Mouse (Mus musculus): ENCODE measurements around the gene Pheta2.
A peak's percentile ranks its signal among the peaks of the same experiment; 100 is the strongest.
"Not testable (repeated sequence)": the region's sequence is repeated elsewhere in the genome, so short reads cannot be mapped to it uniquely, and the experiment has no call there.

The Pheta2 gene

DNA sequence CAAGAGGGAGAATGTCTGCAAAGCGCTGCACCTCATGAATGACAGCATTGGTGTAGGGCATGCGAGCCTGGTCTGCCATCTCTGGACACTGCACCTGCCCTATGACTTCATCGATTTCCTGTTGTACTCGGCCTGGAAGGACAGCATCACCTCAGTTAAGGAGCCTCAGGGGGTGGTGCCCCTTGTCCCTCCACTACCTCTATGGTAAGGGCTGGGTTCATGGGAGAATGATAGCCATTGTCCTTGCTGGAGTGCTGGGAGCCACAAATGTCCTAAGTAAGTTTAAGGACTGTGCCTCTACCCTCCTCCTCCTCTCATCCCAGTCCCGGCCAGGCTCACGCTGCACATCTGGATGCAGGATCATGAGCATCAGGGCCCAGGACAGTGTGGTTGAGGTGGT, 33.7 kb downstream of the Pheta2 start:
- no peak for DNase-seq

DNA sequence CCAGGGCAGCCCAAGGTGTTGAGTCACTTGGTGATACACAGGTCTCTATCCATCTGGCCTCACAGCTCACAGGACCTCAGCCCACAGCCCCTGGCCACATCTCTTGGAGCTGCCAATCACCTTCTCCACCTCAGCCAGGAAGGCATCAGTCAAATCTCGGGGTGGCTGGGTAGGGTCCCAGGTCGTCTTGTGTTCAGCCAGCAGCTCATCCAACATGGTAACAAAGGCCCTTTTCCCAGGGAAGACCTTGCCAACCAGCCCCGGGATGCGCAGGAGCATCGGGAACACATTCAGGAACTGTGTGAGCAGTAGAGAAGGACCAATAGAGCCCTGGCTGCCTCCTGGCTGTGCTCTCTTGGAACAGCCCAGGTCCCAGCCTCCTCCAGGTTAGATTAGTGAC, 34.2 kb downstream of the Pheta2 start:
- no peak for DNase-seq

DNA sequence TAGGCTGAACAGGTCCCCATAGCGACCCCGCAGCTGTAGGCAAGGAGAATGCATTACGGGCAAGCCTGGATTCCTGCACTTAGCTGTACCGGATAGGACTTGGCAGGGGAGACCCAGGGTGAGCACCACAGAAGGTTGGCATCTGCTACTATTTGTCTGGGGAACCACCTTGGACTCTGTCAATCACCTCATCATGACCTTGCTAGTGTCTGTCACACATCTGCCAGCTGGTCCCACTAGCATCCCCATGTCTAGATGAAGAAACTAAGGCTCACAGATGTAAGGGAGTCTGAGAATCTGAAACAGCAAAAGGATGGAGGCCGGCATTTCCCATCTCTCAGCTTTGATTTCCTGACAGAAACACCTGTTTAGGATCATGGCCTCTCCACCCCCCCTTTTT, 35.7 kb downstream of the Pheta2 start:
- DNase-seq = no peak

DNA sequence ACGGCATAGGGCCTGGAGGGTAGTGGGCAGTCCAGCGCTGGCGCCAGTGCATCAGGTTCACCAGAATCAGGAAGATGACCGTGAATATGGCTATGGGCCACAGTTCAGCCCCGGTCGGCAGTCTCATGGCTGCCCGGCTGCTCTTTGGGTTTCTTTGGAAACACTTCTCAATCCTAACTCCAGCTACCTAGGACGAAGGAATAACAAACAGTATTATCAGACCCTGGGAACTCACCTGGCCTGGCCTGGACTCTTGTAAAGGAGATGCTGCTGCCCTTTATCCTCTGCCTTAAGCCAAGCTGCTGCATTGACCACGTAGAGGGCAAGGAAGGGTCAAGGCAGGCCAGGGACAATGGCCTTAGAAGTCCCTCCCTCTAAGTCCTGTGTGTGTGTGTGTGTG, 37.1 kb downstream of the Pheta2 start:
- DNase-seq = no peak

DNA sequence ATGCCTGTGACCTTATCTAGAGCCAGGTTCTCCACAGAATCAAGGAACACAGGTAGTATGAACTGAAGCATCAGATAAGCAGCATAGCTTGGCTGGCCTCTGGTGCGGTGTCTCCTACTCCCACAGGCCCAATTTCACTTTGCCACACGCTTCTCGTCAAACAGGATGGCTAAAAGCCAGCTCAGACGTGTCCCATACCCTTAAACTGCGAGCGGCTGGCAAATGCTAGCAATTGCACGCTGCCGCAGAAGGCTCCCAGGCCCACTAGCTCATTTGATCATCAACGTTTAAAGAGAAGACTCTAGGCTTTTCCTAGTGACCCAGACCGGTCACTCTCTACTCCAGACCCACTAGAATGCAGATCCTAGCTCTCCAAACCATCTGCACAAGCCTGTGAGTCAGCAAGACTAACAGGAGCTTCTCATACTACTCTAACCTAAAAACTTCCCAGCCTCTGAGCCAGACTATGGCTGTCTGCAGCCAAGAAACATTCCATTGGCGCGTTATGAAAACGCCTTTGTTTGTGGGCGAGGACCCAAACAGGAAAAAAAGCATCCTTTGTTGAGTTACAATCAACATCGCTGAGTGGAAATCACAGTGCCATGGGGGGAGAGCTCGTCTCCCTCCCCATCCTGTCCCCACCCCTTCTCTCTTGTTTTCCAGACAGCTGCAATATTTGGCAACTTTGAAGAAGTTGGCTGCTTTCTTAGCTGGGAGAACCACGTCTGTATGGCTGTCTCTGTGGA, 37.8 kb downstream of the Pheta2 start:
- DNase-seq = no peak

DNA sequence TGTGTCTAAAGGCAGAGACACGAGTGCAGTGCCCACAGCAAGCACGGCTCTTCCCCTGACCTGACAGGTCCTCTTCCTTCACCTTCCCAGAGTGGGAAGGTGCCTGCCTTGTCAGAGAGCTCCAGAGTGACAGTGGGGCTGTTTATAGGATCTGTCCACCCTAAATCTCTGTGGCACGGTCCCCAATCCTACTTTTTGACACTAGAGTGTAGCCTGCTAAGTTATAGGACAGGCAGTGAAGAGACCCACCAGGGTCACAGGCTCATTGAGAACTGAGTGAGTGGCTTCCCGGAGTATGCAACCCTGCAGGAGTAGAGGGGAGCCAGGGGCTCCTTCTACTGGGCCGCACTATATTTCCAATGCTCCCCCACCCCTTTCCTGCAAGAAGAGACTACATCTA, 39.0 kb downstream of the Pheta2 start:
- DNase-seq = no peak

DNA sequence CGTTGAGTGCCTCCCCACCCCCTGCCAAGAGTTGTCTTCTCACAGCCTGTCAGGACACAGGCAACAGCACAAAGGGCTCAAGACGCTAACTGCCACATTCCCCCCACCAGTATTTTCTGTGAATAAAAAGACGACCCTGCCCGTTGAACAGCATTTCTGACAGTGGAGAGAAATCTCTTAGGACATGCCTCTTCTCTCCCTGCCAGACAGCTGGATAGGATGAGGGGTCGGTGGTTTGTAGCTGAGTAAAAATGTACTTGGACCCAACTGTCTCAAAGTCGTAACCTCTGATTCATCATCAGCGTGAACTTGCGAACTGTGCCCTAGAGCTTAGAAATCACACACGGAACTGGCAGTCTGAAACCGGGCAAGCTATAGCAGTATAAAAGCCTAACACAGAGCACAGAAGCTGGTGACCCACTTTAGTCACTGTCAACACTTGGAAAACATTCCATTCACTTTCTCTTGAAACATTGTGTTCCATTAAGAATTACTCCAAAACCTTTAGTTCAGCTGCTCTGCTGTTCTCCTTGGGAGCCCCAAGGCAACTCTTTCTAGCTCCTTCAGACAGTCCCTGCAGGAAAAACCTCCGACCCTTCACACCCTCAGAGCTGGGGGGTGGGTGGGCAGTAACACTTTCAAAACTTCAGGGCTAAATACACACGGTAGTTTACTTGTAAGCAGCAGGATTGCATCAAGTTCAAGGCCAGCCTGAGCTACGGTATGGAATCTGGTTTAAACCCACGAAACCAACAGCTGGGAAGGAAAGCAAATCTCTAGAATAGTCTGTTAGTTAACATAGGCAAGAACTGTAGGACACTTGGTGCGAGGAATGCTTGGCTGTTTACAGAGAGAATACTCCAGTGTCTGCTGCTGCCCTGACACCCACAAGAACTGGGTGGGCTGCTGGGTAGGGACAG, 39.8 kb downstream of the Pheta2 start:
- no peak for DNase-seq

DNA sequence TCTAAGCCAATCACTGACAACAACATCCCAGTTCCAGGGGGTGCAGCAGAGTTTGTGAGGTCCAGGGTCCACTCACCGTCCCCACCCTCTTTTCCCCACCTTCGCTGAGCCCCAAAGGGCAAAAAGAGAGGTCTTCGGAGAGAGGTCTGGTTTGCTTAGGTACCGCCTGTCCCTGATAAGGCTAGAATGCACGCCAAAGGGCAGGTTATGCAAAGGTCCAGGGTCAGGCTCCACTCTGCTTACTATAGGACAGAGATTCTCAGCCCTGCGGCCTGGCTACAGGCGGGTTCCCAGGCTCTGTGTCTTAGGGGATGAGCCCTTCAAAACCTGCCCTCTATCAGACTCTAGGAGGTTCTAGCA, 40.7 kb downstream of the Pheta2 start:
- DNase-seq = no peak

DNA sequence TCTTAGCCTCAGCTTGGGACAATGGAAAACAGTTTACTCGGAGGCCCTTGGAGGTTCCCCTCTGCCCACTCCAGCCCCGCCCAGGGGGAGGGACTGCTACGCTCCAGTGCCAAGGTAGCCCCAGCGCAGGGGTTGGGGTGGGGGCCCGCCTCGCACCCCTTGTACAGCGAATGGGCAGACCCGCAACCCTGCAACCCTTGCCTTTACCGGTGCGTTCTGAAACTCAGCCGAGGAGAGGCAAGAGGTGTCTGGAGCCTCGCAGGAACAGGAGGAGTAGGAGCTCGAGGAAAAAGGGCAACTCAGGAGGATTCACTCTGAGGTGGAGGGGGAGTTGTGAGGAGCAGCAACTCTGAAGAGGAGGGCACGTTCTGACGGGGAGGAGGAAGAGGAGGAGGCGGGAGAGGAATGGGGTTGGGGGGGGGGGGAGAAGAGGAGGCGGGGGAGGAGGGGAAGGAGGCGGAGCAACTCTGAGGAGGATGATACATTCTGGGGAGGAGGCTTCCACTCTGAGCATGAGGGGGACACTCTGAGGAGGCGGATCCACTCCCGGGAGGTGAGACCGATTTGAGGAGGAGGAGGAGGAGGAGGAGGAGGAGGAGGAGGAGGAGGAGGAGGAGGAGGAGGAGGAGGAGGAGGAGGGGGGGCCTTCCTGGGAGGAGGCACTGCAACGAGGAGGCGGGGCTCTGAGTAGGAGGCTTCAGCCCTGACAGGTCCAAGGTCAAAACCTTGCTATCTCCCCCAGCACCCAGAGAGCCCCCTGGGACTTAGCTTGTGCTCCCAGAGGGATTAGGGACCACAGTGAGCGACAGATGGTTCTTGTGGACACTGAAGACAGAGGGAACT, 41.4 kb downstream of the Pheta2 start, which contains the start of gene Cyp2d22:
TSS of gene Cyp2d22 (minus strand) at position 390 of the 843 bp plus-strand sequence.
- DNase-seq = peak; percentile 54 to 65

DNA sequence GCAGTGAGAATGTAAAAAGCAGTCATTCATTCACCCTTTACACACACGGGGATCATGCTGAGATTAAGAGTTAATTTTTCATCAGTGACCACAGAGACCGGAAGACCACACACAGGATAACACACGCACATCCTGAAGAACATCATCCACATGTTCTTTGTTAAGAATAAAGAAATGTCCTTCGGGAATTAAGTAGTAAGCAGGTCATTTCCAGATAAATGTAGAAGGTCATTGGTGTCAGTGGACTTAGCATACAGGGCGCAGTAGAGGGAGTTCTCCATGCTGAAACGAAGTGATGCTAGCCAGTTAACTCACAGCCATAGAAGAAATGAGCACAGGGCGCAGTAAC, 41.9 kb downstream of the Pheta2 start:
- no peak for DNase-seq

DNA sequence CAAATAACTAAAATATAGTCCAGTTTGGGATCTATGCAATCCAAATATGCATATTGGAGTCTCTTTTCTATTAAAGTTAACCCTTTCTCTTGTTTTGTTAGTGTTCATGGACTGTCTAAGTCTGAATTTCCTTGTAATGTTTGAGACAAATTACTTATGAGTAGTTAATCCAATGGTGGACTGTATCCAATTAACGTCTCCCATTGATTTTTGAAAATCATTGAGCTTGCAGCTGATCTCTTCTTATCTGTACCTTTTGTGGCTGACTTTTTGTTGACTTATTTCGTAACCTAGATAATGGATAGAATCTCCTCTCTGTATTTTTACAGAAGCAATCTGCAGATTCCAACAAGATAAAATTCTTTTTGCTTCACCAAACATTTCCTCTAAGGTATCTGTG, 43.7 kb downstream of the Pheta2 start:
- DNase-seq = no peak

DNA sequence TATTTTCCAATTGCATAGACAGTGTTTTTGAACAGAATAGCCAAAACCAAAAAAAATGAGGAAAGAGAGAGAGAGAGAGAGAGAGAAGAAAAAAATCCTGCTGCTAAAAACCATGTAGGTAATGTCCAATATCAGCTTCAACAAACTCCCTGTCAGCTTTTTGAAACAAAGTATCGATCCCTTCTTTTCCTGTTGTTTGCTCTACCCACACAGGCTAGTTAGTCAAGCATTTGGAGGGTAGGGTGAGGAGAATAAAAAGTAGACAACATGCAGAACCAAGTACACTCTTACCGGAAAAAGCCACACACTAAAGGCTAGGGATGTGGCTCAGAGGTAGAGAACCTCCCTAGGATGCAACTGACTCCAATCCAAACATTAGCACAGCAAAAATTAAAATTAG, 47.0 kb downstream of the Pheta2 start:
- DNase-seq = no peak

DNA sequence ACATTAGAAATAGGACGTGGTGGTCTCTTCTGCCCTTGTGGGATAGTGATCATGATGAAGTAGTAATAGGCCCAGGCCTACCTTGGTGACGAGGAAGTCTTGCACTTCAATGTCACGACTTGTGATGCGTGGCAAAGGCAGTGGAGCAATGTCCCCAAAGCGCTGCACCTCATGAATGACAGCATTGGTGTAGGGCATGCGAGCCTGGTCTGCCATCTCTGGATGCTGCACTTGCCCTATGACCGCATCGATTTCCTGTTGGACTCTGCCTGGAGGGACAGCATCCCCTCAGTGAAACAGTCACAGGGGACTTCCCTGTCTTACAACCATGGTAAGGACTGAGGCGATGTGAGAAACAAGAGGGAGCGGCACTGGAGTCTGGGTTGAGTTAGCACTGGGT, 51.2 kb downstream of the Pheta2 start:
- DNase-seq = not testable (repeated sequence)

DNA sequence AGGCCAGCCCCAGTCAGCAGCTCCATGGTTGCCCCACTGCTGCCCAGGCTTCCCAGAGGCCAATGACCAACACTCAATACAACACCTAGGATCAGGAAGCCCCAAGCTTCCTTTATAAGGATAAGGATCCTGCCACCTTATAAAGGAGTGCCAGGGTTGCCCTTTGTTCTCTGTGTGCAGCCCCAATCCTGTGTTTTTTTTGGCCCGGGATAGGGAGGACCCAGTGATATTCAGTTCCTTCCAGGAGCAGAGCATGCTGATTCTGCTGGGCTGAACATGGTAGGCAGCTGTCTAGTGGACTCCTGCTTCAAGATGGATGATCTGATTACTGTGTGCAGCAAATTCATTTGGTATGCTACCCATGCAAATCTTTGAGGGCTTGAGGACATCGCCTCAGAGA, 55.2 kb downstream of the Pheta2 start, which contains the start of gene Cyp2d11:
TSS of gene Cyp2d11 (minus strand) at position 101 of the 400 bp plus-strand sequence.
- not testable (repeated sequence) for DNase-seq

All from cerebellum, postnatal 25 days (tissue).